Mouse (Mus musculus): ENCODE measurements around the gene Bak1. TPM values are rescaled to one million over a fixed set of nuclear protein-coding genes. Genes with fewer than 3 reads are reported as not detected.

Gene Bak1
- polyA plus RNA-seq, 1 experiment: 113 TPM

GRCm38 (mm10) chr17:27027460-27028283, 1.1 kb downstream of the Bak1 start:
- H3K79me2 ChIP-seq (ENCODE audit: control insufficient read depth, insufficient read depth): peaks cover 19% of the 10 kb centered on the region
- TF ChIP-seq POLR2AphosphoS2 (IDR thresholded peaks at IDR 0.05; ENCODE audit: insufficient read length, low read depth): no peak
- no peak for TF ChIP-seq TCF12 (IDR thresholded peaks at IDR 0.05; ENCODE audit: insufficient read depth, poor library complexity, severe bottlenecking)
- TF ChIP-seq CEBPB (IDR thresholded peaks at IDR 0.05; ENCODE audit: insufficient read depth, poor library complexity, severe bottlenecking): no peak
- no peak for TF ChIP-seq E2F4 (IDR thresholded peaks at IDR 0.05; ENCODE audit: insufficient read depth)
- TF ChIP-seq POLR2A (IDR thresholded peaks at IDR 0.05; ENCODE audit: insufficient read length, low read depth): no peak
- TF ChIP-seq TCF3 (IDR thresholded peaks at IDR 0.05; ENCODE audit: insufficient read length, low read depth): no peak
- no peak for TF ChIP-seq MYOD1 (IDR thresholded peaks at IDR 0.05; ENCODE audit: control insufficient read depth in 1 of 3, insufficient read length in 2 of 3, low read depth in 2 of 3)
- TF ChIP-seq REST (IDR thresholded peaks at IDR 0.05; ENCODE audit: insufficient read depth, insufficient read length): no peak
- peak overlapping the region; percentile 63 for H3ac ChIP-seq (ENCODE audit: control insufficient read depth, insufficient read length)
- peaks cover 6% of the 10 kb centered on the region for H3K36me3 ChIP-seq (ENCODE audit: control insufficient read depth, insufficient read depth)
- no peaks in the 10 kb centered on the region for H3K27me3 ChIP-seq (ENCODE audit: control insufficient read depth, insufficient read depth, insufficient read length)
- H3K4me2 ChIP-seq (ENCODE audit: low read depth): peak overlapping the region; percentile 85
- H3K4me3 ChIP-seq: peak overlapping the region; percentile 98

DNA sequence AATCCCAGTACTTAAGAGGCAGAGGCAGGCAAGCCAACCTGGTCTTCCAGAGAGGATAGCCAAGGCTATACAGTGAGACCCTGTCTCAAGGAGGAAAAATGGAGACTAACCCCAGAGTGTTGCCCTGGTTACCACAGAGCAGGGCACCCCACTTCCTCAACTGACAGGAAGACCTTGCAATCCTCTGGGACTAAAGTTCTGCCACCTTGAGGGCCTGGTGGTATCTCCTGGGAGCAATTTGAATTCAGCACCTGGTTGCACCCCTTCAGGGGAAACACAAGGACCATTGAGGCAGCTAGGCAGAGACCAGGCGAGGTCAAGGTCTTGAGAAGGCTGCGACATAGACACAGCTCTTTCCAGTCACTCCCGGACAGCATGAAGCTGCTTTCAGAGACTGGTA, 2.9 kb downstream of the Bak1 start:
- H3K36me3 ChIP-seq (ENCODE audit: control insufficient read depth, insufficient read depth): peaks cover 11% of the 10 kb centered on the region

GRCm38 (mm10) chr17:27025326-27025902, 3.4 kb downstream of the Bak1 start:
- TF ChIP-seq TCF3 (IDR thresholded peaks at IDR 0.05; ENCODE audit: insufficient read length, low read depth): no peak
- no peak for TF ChIP-seq USF1 (IDR thresholded peaks at IDR 0.05; ENCODE audit: low read depth)
- no peak for TF ChIP-seq REST (IDR thresholded peaks at IDR 0.05; ENCODE audit: insufficient read depth, insufficient read length)
- no peak for TF ChIP-seq MYOD1 (IDR thresholded peaks at IDR 0.05; ENCODE audit: control insufficient read depth in 1 of 3, insufficient read length in 2 of 3, low read depth in 2 of 3)
- TF ChIP-seq SRF (IDR thresholded peaks at IDR 0.05; ENCODE audit: control insufficient read depth, insufficient read length, low read depth): no peak
- no peak for TF ChIP-seq E2F4 (IDR thresholded peaks at IDR 0.05; ENCODE audit: insufficient read depth)
- H3K4me2 ChIP-seq (ENCODE audit: low read depth): no peak overlapping the region
- no peaks in the 10 kb centered on the region for H3K27me3 ChIP-seq (ENCODE audit: control insufficient read depth, insufficient read depth, insufficient read length)
- H3ac ChIP-seq (ENCODE audit: control insufficient read depth, insufficient read length): no peak overlapping the region
- peaks cover 19% of the 10 kb centered on the region for H3K79me2 ChIP-seq (ENCODE audit: control insufficient read depth, insufficient read depth)
- no peak overlapping the region for H3K4me3 ChIP-seq
- peaks cover 11% of the 10 kb centered on the region for H3K36me3 ChIP-seq (ENCODE audit: control insufficient read depth, insufficient read depth)

More for the DNA sequence above, 2.9 kb downstream of the Bak1 start:
- TF ChIP-seq MYOD1 (IDR thresholded peaks at IDR 0.05; ENCODE audit: control insufficient read depth in 1 of 3, insufficient read length in 2 of 3, low read depth in 2 of 3) (no peak), SRF (IDR thresholded peaks at IDR 0.05; ENCODE audit: control insufficient read depth, insufficient read length, low read depth) (no peak), REST (IDR thresholded peaks at IDR 0.05; ENCODE audit: insufficient read depth, insufficient read length) (no peak), MYOG (IDR thresholded peaks at IDR 0.05; ENCODE audit: control insufficient read depth in 1 of 3, insufficient read depth in 1 of 3, insufficient read length in 2 of 3, low read depth in 2 of 3) (no peak), USF1 (IDR thresholded peaks at IDR 0.05; ENCODE audit: low read depth) (no peak)
- Histone ChIP-seq H3ac (ENCODE audit: control insufficient read depth, insufficient read length) (no peak overlapping the region), H3K79me2 (ENCODE audit: control insufficient read depth, insufficient read depth) (peaks cover 19% of the 10 kb centered on the region), H3K4me3 (no peak overlapping the region), H3K4me2 (ENCODE audit: low read depth) (no peak overlapping the region), H3K27me3 (ENCODE audit: control insufficient read depth, insufficient read depth, insufficient read length) (no peaks in the 10 kb centered on the region)

GRCm38 (mm10) chr17:27023342-27023741, 5.5 kb downstream of the Bak1 start:
- TF ChIP-seq TCF12 (IDR thresholded peaks at IDR 0.05; ENCODE audit: insufficient read depth, poor library complexity, severe bottlenecking) (no peak), CEBPB (IDR thresholded peaks at IDR 0.05; ENCODE audit: insufficient read depth, poor library complexity, severe bottlenecking) (no peak), MYOD1 (IDR thresholded peaks at IDR 0.05; ENCODE audit: control insufficient read depth in 1 of 3, insufficient read length in 2 of 3, low read depth in 2 of 3) (no peak), USF1 (IDR thresholded peaks at IDR 0.05; ENCODE audit: low read depth) (no peak), POLR2AphosphoS2 (IDR thresholded peaks at IDR 0.05; ENCODE audit: insufficient read length, low read depth) (no peak), TCF3 (IDR thresholded peaks at IDR 0.05; ENCODE audit: insufficient read length, low read depth) (no peak), MAX (IDR thresholded peaks at IDR 0.05; ENCODE audit: low read depth) (no peak), E2F4 (IDR thresholded peaks at IDR 0.05; ENCODE audit: insufficient read depth) (no peak)
- Histone ChIP-seq H3K79me2 (ENCODE audit: control insufficient read depth, insufficient read depth) (peaks cover 19% of the 10 kb centered on the region), H3K36me3 (ENCODE audit: control insufficient read depth, insufficient read depth) (peaks cover 11% of the 10 kb centered on the region), H3K4me3 (no peak overlapping the region), H3K4me2 (ENCODE audit: low read depth) (no peak overlapping the region), H3ac (ENCODE audit: control insufficient read depth, insufficient read length) (no peak overlapping the region), H3K27me3 (ENCODE audit: control insufficient read depth, insufficient read depth, insufficient read length) (no peaks in the 10 kb centered on the region)

- no peak for TF ChIP-seq TCF12 (IDR thresholded peaks at IDR 0.05; ENCODE audit: insufficient read depth, poor library complexity, severe bottlenecking)
- TF ChIP-seq TCF3 (IDR thresholded peaks at IDR 0.05; ENCODE audit: insufficient read length, low read depth): no peak
- TF ChIP-seq POLR2AphosphoS2 (IDR thresholded peaks at IDR 0.05; ENCODE audit: insufficient read length, low read depth): no peak
- no peak for TF ChIP-seq SRF (IDR thresholded peaks at IDR 0.05; ENCODE audit: control insufficient read depth, insufficient read length, low read depth)
- H3K36me3 ChIP-seq (ENCODE audit: control insufficient read depth, insufficient read depth): peaks cover 11% of the 10 kb centered on the region
- no peak overlapping the region for H3ac ChIP-seq (ENCODE audit: control insufficient read depth, insufficient read length)
These were observed 7.1 kb downstream of the Bak1 start for GRCm38 (mm10) chr17:27021736-27022135.

More at GRCm38 (mm10) chr17:27021736-27022135, 7.1 kb downstream of the Bak1 start:
- peaks cover 3% of the 10 kb centered on the region for H3K79me2 ChIP-seq (ENCODE audit: control insufficient read depth, insufficient read depth)
- no peak overlapping the region for H3K4me2 ChIP-seq (ENCODE audit: low read depth)
- no peak overlapping the region for H3K4me3 ChIP-seq
- H3K27me3 ChIP-seq (ENCODE audit: control insufficient read depth, insufficient read depth, insufficient read length): no peaks in the 10 kb centered on the region

All from myocyte (in vitro differentiated cells).